Mouse (Mus musculus): ENCODE measurements around the gene Sez6l. TPM values are rescaled to one million over a fixed set of nuclear protein-coding genes. Genes with fewer than 3 reads are reported as not detected.
A peak's percentile ranks its signal among the peaks of the same experiment; 100 is the strongest.
"Not testable (repeated sequence)": the region's sequence is repeated elsewhere in the genome, so short reads cannot be mapped to it uniquely, and the experiment has no call there.

Gene Sez6l
- total RNA-seq, 2 experiments from 2014 or later = 192 TPM

DNA sequence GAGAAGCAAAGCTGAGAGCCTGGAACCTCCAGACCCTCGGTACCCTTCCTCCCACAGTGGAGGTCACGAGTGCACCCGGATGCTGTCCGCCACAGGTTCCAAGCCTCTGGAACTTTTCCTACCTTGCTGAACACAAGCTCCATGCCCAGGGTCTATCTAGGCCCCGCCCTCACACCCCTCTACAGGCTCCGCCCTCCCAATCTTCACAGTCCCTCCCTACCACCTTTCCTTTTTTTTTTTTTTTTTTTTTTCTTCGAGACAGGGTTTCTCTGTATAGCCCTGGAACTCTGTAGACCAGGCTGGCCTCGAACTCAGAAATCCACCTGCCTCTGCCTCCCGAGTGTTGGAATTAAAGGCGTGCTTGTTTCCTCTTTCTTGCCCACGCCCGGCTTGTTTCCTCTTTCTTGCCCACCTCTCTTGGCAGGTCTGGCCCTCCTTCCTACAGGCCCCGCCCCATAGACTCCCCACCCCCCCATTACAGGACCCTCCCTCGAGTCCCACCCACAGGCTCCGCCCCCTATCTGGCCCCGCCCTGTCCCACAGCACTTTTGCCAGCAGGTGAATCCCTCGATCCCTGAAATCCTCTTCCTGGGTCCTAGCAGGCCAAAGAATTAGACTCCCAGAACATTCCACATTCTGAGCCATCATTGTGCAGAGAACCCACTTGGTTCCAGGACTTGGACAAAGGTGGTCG, 128.1 kb downstream of the Sez6l start, which contains the start of gene Gm6588:
Gm6588 (plus strand) TSS at position 680 of the 694 bp plus-strand sequence.
- DNase-seq (ENCODE audit: low spot score in 2 of 2) = no peak

DNA sequence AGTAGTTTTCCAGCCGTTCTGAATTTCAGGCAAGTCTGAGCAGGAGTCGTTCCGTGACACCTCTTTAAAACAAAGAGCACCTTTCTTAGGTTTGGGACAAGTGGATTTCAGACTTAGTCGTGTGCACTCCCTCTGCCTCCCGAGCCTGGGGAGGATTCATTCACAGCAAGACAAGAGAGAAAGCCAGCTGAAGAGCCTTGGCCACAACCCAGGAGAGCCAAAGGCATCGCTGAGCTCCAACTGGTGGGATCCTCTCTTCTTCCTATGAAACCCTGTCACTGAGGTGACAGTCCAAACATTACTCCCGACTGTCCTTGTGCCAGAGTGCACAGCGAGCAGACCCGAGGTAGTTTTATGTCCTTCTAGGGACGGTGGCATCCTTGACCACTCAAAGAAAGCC, 138.4 kb downstream of the Sez6l start:
- no peak for DNase-seq (ENCODE audit: low spot score in 2 of 2)

DNA sequence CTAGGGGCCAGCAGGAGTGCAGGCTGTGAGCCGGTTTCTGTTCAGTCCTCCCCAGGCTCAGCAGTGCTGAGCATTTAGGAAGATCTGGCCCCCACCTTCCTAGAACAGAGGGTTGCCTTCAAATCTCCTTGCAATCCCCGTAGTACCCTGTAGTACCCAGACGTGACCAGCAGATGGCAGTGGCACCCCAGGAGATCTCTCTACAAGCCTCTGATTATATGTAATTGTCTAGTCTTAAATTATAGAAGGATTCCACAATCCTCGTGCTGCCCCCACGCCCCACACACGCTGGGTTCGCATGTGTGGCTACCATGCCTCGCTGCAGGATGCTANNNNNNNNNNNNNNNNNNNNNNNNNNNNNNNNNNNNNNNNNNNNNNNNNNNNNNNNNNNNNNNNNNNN, 144.0 kb downstream of the Sez6l start:
- DNase-seq (ENCODE audit: low spot score in 2 of 2) = peak; percentile 92

DNA sequence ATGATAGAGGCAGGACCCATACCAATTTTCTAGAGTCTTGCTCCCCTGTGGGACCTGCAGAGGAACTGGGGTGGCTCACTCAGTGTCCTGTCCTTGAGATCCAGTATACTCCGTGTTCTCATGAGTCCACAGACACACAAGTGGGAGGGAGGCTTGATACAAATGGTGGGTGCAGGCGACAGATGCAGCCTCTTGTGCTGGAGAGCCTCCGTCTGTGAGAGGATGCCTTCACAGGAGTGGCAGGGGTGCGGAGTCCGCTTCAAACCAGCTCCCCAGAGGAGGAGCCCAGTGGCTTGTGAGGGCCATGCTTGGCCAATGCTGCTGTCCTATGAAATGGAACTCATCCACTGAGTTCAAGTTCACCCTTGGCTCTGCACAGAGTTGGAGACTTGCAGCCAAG, 145.0 kb downstream of the Sez6l start:
- DNase-seq (ENCODE audit: low spot score in 2 of 2) = no peak

DNA sequence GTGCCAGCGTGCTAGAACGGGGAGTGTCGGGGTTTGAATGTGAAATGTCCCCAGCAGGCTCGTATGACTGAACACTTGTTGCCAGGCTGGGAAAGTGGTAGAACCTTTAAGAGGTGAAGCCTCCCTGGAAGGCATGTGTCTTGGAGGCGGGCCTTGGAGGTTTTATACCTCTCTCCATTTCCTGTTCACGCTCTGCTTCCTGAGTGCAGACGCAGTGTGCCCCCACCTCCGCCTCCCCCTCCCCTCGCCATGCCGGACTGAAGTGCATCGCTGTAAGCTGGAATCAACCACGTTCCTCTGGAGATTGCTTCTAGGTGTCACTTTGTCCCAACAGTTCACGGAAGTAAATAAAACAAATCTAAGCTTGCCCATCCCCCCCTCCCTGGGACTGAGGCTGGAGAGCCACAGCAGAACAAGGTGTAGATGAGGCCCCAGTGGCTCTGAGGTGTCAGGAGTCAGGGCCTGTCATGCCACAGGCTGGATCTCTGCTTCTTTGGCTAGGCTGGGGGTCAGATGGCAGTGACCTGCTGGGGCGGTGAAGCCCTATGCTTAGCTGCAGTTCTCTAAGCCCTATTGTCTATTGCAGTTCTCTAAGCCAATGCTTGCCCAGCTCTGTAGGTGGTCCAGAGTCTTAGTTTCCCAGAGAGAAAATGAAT, 145.7 kb downstream of the Sez6l start:
- no peak for DNase-seq (ENCODE audit: low spot score in 2 of 2)

DNA sequence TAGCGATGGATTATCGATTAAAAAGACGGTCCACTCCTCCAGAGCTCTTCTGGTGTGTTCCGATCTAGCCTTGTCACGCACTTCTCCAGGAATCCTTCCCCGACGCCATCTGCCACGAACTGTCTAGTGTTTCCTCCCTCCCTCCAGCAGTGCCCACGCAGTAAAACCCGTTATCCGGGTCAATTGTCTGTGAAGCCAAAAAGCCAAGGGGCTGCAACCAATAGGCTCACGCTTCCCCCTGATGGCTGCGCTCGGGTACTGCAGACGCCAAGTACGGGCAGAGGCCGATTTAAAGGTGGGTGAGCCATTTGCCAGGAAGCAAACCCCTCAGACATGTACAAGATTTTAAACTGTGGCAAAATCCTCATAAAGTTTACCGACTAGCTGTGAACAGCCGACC, 148.0 kb downstream of the Sez6l start:
- DNase-seq (ENCODE audit: low spot score in 2 of 2) = peak; percentile 76 to 85

DNA sequence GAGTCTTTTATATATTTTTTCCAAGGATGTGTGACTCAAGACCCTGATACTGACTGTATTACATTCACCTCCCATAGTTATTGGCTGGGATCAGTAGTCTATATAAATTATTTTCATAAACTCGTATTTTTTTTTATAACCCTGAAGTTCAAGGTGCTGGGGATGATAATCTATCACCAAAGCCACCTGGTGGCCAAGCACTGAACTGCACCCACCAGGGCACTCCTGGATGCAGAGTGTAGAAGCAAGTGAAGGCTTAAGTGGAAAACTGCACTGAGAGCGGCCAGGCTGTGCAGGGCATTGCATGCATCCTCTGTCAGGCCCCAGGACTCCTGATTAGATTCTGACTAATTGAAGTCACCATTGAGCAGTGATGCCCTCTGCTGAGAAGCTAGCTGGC, 149.7 kb downstream of the Sez6l start:
- DNase-seq (ENCODE audit: low spot score in 2 of 2) = peak; percentile 84 to 86

DNA sequence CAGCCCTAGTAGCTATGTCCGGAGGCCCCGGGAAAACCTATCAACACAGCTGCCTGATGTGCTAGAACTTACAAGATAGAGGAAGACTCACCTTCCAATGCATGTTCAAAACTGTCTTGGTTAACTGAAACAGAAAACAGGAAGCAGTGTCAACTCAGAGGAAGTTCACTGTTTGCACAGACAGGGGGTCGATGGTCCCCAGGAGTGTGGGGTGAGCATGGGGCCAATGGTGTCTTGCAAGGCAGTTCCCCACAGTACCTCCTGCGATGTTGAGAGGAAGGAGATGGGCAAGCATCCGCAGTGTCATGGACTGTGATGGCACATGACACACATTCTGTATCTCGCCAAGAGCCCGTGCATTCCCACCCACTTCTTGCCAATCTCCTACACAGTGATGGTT, 150.3 kb downstream of the Sez6l start:
- no peak for DNase-seq (ENCODE audit: low spot score in 2 of 2)

DNA sequence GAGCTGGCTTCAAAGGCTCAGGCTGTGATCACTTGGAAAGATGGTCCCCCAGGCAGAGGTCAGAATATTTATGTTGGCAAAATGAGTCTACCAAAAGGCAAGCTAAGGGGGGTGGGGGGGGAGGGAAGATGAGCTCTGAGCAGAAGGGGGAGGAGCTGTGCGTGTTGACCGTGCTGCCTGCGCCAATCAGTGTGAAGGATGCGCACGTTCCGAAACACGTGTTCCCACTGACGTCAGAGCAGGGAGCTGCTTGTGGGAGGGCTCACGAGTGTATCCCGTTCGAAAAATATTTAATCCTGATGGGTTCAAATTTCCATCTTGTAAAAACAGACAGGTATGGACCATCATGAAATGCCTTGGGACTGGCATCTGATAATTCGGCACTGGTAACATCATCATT, 157.4 kb downstream of the Sez6l start:
- no peak for DNase-seq (ENCODE audit: low spot score in 2 of 2)

DNA sequence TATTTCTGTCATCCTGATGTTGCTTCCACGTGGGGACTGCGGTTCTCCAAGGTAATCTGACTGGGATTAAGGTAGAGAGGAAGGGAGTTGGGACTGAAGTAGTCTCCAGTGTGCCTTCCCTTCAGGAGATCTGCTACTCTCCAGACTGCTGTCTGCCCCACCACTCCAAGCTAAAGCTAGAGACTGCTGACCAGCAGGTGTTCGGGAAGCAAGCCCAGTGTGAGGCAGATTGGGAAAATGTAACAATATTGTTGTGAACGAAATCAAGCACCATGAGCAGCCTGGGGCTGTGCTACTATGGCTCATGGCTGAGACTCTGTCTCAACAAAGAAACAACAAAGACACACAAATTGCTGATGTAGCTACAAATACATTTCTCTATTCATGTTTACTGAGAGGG, 159.0 kb downstream of the Sez6l start:
- no peak for DNase-seq (ENCODE audit: low spot score in 2 of 2)

DNA sequence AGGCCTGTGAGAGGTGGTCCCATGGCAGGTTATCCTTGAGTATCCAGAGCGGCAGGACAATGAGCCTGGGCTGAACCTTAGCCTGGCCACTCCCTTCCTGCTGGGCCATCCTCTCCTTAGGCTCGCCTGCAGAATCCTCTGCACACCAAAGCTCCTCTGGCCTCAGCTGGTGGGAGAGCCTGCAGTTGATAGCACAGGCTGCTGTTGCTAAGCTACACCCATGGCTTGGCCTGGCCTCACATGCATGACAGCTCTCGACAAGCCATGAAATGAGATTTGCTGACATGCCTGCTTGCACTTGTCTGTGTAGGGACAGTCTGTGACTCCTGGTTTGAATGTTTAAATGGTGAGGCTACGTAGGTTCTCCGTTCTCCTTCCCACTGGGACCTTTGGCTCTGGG, 160.3 kb downstream of the Sez6l start:
- DNase-seq (ENCODE audit: low spot score in 2 of 2) = no peak

DNA sequence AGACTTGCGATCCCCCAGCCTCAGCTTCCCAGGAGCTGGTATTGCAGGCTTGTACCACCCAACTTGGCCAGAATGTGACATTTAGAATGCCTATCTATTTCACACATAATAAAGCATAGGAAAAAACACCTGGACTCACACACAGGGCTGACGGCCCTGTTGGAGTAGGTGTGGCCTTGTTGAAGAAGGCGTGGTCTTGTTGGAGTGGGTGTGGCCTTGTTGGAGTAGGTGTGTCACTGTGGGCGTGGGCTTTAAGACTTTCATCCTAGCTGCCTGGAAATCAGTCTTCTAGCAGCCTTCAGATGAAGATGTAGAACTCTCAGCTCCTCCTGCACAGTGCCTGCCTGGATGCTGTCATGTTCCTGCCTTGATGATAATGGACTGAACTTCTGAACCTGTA, 164.2 kb downstream of the Sez6l start:
- not testable (repeated sequence) for DNase-seq (ENCODE audit: low spot score in 2 of 2)

DNA sequence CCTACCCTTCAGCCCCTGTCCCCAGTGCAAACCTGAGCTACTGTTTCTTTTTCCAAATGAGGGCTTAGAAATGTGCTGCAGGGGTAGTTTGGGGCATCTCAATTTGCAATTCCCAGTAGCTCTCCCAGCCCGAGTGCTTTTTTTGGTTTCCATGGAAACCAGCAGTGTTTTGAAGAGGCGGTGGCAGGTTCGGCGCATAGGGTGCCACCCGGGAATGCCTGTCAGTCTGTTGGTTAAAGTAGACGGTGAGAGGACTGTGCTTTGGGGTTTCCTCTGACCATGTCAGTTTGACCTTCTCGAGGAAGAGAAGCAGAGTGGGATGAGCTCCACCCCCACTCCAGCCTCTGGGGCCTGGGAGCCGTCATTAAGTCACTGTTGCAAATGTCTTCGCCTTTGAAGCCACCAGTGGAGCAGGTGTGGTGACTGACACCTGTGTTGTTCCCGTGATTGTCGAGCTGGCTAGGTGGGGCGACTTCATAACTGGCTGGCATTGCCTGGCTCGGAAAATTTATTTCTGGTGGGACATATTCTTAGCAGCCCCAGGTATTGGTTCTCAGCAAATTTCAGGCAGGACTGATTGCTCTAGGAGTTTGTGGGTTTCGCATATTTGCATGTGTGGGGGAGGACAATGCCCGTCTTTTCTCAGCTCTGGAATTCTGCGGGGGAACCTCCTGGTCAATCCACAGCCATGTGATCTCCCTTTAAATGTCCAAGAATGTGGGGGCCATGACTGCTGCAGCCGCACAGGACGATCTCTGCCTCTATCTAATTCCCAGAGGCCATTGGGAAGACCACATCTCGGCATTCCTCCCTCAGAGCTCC, 165.3 kb downstream of the Sez6l start:
- DNase-seq (ENCODE audit: low spot score in 2 of 2) = peak in 1 of 2 experiments; percentile 47

DNA sequence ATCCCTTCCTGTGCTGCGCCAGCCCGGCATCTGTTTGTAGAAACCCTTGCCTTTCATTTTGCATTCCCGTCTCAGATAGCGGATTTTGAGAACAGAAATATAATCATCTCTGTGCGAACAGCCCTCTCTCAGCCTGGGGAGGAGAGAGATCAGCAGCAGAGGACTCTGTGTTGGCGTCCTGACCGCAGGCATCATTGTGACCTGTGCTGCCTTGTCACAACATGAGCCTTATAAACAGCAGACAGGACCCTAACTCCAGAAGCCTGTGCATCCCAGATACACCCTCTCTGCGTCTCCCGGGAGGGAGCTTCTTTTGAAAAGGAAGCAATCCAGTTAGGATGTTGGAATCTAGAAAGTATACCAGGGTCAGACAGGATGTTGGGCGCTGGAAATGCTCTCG, 165.9 kb downstream of the Sez6l start:
- DNase-seq (ENCODE audit: low spot score in 2 of 2) = peak in 1 of 2 experiments; percentile 42

DNA sequence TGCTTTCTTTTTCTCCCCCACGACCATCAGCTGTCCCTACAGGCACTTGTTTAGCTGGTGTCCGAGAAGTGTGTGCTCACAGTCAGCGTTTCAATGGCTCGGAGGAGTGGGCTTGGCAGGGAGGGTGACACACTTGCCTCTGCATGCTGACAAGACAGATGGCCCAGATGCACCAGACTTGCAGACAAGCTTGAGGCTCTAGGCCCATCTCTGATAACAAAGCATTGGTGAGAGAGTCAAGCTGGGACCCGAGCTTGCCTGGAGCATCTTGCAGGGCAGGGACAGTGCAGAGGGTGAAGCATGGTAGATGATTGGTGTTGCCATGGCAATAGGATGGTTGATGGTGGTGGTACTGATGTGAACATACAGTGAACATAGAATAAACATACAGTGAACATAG, 167.7 kb downstream of the Sez6l start:
- DNase-seq (ENCODE audit: low spot score in 2 of 2) = no peak

DNA sequence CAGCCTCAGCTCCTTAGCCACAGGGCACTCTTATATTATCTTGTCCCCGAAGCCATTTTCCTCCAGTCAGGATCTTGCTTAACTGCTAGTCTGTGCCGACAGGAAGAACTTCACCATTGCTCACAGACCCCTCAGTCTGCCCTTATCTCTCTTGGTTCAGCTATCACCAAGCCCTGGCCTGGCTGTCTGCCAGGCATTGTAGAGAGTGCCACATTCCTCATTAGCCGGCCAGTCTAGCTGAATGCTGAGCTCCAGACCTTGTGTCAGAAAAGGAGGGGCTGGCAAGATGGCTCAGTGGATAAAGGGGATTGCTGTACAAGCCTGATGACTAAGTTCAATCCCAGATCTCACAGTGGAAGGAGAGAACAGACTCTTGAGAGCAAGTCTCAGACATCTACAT, 171.0 kb downstream of the Sez6l start:
- DNase-seq (ENCODE audit: low spot score in 2 of 2) = no peak

DNA sequence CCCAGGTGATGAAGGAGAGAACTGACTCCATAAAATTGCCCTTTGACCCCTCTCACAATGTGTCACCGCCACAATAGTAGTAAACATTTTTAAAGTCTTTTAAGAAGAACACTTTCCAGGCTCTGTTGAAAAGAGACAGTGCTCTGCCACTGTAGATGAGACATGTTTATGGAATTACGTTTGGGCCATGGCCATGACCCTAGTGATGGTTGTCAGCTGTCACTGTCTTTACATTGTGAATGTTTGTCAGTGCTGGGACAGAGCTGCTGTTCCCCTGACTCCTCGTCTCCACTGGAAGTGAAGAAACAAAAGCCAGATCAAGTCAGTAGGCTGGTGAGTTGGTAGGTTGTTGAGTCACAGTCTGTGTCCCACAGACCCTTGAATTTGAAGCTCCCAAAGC, 174.5 kb downstream of the Sez6l start:
- DNase-seq (ENCODE audit: low spot score in 2 of 2) = no peak

DNA sequence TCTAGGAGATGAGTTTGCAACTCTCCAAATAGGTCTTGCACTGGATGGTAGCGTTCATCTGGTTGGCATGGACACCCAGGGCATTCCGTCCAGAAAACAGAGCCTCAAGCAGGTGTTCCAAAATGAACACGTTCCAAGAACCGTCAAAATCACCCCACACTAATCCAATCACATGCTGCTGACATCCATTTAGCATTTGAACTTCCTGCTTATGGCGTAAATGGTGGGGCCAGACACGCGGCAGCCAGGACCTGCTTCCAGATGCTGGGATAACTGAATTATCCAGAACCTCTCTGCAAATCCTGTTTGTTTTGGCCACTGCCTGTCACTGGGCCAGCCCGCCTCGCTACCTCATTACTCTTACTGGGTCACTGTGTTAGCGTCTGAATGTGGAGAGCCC, 177.7 kb downstream of the Sez6l start:
- DNase-seq (ENCODE audit: low spot score in 2 of 2) = no peak

DNA sequence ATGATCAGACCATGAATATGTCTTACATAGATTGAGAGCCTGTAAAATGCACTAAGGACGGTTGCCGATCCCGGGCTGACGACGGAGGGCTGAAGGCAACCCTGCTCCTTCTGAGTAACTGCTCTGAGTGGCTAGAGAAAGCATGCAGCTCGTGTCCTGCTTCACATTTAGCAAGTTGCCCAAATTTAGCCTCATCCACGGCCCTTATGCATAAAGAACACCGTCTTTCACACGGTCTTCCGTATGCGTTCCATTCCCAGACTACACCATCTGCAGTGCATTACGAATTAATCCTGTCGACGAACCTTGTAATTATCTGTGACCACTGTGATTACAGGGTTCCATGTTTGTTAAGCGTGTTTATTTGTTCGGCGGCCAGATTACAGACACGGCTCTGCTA, 180.9 kb downstream of the Sez6l start:
- no peak for DNase-seq (ENCODE audit: low spot score in 2 of 2)

DNA sequence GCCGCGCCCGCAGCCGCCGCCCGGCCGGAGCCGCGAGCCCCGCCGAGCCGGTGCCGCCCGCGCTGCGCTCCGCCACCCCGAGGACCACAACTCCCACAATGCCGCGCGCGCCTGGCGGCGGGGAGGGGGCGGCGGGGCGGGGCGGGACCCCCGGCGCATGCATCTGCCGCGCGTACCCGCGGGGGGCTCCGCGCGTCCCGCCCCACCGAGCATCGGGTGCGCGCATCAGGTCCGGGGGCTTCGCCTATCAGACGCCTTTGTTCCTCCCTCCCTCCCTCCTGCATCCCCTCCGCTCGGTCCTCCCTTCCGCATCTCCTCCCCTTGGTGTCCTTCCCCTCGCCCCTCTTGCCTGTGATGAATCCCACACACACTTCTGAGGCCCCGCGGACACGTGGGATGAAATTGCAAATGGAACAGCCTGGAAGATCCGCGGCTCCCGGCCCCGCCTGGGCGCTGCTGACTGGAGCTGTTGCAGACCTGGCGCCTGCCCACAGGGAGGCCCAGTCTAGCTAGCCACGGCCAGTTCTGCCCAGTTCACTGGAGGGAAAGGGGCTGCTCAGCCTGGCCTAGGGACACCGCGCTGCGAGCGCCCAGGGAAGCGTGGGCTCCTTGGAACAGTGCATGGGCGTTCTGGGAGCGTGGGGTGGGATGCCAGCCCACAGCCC, 182.1 kb downstream of the Sez6l start, which contains the start of gene Asphd2:
Asphd2 (minus strand) TSS at position 88 of the 665 bp plus-strand sequence.
- peak; percentile 82 to 86 for DNase-seq (ENCODE audit: low spot score in 2 of 2)

DNA sequence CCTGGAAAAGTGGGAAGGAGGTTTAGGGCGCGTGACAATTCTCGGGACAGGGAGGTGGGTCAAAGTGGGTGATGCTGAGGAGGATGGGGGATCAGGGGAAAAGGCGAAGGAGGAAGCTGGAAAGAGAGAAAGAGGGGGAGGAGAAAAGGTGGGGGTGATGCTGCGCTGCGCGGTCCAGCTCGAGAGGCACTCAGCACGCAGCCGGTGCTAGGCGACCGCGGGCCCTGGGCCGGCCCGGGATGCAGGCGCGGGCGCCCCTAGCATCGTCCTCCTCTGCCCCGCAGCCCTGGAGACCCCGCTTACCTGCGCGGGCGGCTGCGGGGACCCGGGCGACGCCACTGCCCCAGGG, 182.6 kb downstream of the Sez6l start:
- DNase-seq (ENCODE audit: low spot score in 2 of 2) = no peak

Data from layer of hippocampus, postnatal 10 days (tissue).